Mouse (Mus musculus) thymus, adult 2 months (tissue): ENCODE measurements around the gene Gja8. TPM values are rescaled to one million over a fixed set of nuclear protein-coding genes. Genes with fewer than 3 reads are reported as not detected.

Experiments used
- DNase-seq: peaks from one replicate; pipeline ENCODE4 v3.0.0; 2021
- H3K27ac ChIP-seq: fragments of 200-500 bp; 2 replicates; pipeline ENCODE4 v1.5.1; 2012; ENCODE audit warnings: low read length, control low read depth; ENCODE audit not compliant: control insufficient read depth, insufficient read depth
- H3K27me3 ChIP-seq: fragments of 200-500 bp; 2 replicates; pipeline ENCODE4 v1.6.1; 2012; ENCODE audit warnings: mild to moderate bottlenecking, low read length, moderate library complexity, mixed read lengths; ENCODE audit not compliant: control insufficient read depth, insufficient read depth
- H3K36me3 ChIP-seq: fragments of 200-500 bp; 2 replicates; pipeline ENCODE4 v1.6.1; 2012; ENCODE audit warnings: mild to moderate bottlenecking, low read length, moderate library complexity; ENCODE audit not compliant: control insufficient read depth, insufficient read depth
- H3K4me1 ChIP-seq: fragments of 200-500 bp; replicated peaks from 2 replicates; pipeline ENCODE4 v1.6.1; 2012; ENCODE audit warnings: low read length; ENCODE audit not compliant: control insufficient read depth, insufficient read depth
- H3K4me3 ChIP-seq: fragments of 200-500 bp; 2 replicates; pipeline ENCODE4 v1.5.1; 2012; ENCODE audit warnings: mild to moderate bottlenecking, low read length, control low read depth, moderate library complexity; ENCODE audit not compliant: control insufficient read depth, insufficient read depth
- CTCF ChIP-seq: fragments of 200-500 bp; IDR thresholded peaks from 2 replicates; pipeline ENCODE4 v1.5.1; 2012; ENCODE audit warnings: mild to moderate bottlenecking, control low read depth, low read length, moderate library complexity, borderline replicate concordance; ENCODE audit not compliant: control insufficient read depth, poor library complexity, insufficient read depth; ENCODE audit errors: extremely low read depth
- POLR2A ChIP-seq: fragments of 200-500 bp; IDR thresholded peaks from 2 replicates; pipeline ENCODE4 v1.6.1; 2012; ENCODE audit warnings: mild to moderate bottlenecking, low read length, control low read depth, moderate library complexity; ENCODE audit not compliant: control insufficient read depth, poor library complexity, insufficient read depth; ENCODE audit errors: extremely low read depth
- WGBS: fragments of 180-500 bp; shearing (Covaris S2); methylation state at CpG from one replicate; pipeline ENCODE4 v1.1.7; 2018; 5-methylcytosine and 5-hydroxymethylcytosine counted together
- polyA plus RNA-seq: library from polyadenylated mRNA; depleted of rRNA; stranded (reverse); fragments of >200 nt; gene quantifications from 2 replicates; pipeline ENCODE4 v1.2.3, GENCODE M21; 2012

Gja8 gene
- polyA plus RNA-seq, 1 experiment, result 0.01 TPM

- no peaks in the 10 kb centered on the region for H3K27me3 ChIP-seq
- H3K36me3 ChIP-seq, result no peaks in the 10 kb centered on the region
- TF ChIP-seq CTCF (no peak), POLR2A (no peak)
- 45% methylated on average over 9 of the region's 9 CpGs for WGBS
- no peak overlapping the region for H3K4me3 ChIP-seq
- H3K27ac ChIP-seq, result no peak overlapping the region
- H3K4me1 ChIP-seq, result no peaks in the 10 kb centered on the region; the same call in 1 of the 2 replicates
- no peak for DNase-seq
These were observed 20.2 kb downstream of the Gja8 start for GRCm38 (mm10) chr3:96905592-96905991.

GRCm38 (mm10) chr3:96904851-96905541, 20.8 kb downstream of the Gja8 start, which contains the start of gene Gpr89:
Gene Gpr89, minus strand, starts transcription at chr3:96905346.
- under 1% methylated on average over 40 of the region's 40 CpGs for WGBS
- Histone ChIP-seq H3K4me1 (no peaks in the 10 kb centered on the region; the same call in 1 of the 2 replicates), H3K36me3 (no peaks in the 10 kb centered on the region), H3K27ac (no peak within 1 kb of the TSS), H3K27me3 (no peaks in the 10 kb centered on the region), H3K4me3 (peak within 1 kb of the TSS; percentile 93)
- TF ChIP-seq CTCF (no peak), POLR2A (0 out of 2 replicates have a peak, but pooled peaks have one; percentile 26)
- peak; percentile 94 for DNase-seq

GRCm38 (mm10) chr3:96904393-96904792, 21.4 kb downstream of the Gja8 start, which contains the start of gene Gja5:
Gene Gja5, plus strand, starts transcription at chr3:96904693.
- H3K4me3 ChIP-seq, result peak within 1 kb of the TSS; percentile 93
- TF ChIP-seq POLR2A (no peak), CTCF (no peak)
- H3K27me3 ChIP-seq, result no peaks in the 10 kb centered on the region
- no peaks in the 10 kb centered on the region for H3K36me3 ChIP-seq
- DNase-seq, result no peak
- 23% methylated on average over 14 of the region's 14 CpGs for WGBS
- no peaks in the 10 kb centered on the region; the same call in 1 of the 2 replicates for H3K4me1 ChIP-seq
- H3K27ac ChIP-seq, result no peak within 1 kb of the TSS

GRCm38 (mm10) chr3:96902336-96902999, 23.4 kb downstream of the Gja8 start:
- H3K27ac ChIP-seq, result no peak overlapping the region
- TF ChIP-seq POLR2A (no peak), CTCF (no peak)
- WGBS, result 98% methylated on average over 4 of the region's 4 CpGs

GRCm38 (mm10) chr3:96883690-96884089, 42.1 kb downstream of the Gja8 start:
- 48% methylated on average over 7 of the region's 7 CpGs for WGBS
- TF ChIP-seq CTCF (no peak), POLR2A (no peak)
- H3K27ac ChIP-seq, result no peak overlapping the region
- H3K4me3 ChIP-seq, result no peak overlapping the region
- H3K36me3 ChIP-seq, result peaks cover 13% of the 10 kb centered on the region
- no peak for DNase-seq
- H3K4me1 ChIP-seq, result peaks cover 8% of the 10 kb centered on the region; the same call in 1 of the 2 replicates
- no peaks in the 10 kb centered on the region for H3K27me3 ChIP-seq

More at GRCm38 (mm10) chr3:96902336-96902999, 23.4 kb downstream of the Gja8 start:
- H3K36me3 ChIP-seq, result no peaks in the 10 kb centered on the region
- no peak overlapping the region for H3K4me3 ChIP-seq
- no peaks in the 10 kb centered on the region; the same call in 1 of the 2 replicates for H3K4me1 ChIP-seq
- no peaks in the 10 kb centered on the region for H3K27me3 ChIP-seq
- no peak for DNase-seq

GRCm38 (mm10) chr3:96882061-96882849, 43.6 kb downstream of the Gja8 start:
- DNase-seq, result no peak
- Histone ChIP-seq H3K4me1 (peaks cover 8% of the 10 kb centered on the region; the same call in 1 of the 2 replicates), H3K27ac (no peak overlapping the region), H3K27me3 (no peaks in the 10 kb centered on the region), H3K4me3 (no peak overlapping the region), H3K36me3 (peaks cover 11% of the 10 kb centered on the region)
- WGBS, result 89% methylated on average over 14 of the region's 14 CpGs
- TF ChIP-seq POLR2A, result no peak
- TF ChIP-seq CTCF, result no peak
